Mouse (Mus musculus) erythroblast, embryonic 14.5 days (primary cell): ENCODE data around the gene Lgals4.

Experiments used
- GATA1 ChIP-seq: IDR thresholded peaks from 2 replicates; pipeline ENCODE4 v1.6.1; 2012; ENCODE audit warnings: low read length, inconsistent platforms, mixed read lengths
- TAL1 ChIP-seq: IDR thresholded peaks from 3 replicates; pipeline ENCODE4 v1.6.1; 2012; ENCODE audit warnings: low read length, inconsistent platforms, mixed read lengths

- TF ChIP-seq TAL1 (no peak), GATA1 (no peak)
Measured at GRCm38 (mm10) chr7:28807641-28808220, 25.9 kb upstream of the Lgals4 start.
